Mouse (Mus musculus) kidney, adult 2 months (tissue): ENCODE results near the gene St8sia1. TPM values are rescaled to one million over a fixed set of nuclear protein-coding genes. Genes with fewer than 3 reads are reported as not detected.

ENCODE experiments used
- DNase-seq: peaks from one replicate; pipeline ENCODE4 v3.0.0; 2021
- H3K27ac ChIP-seq: fragments of 200-500 bp; 2 replicates; pipeline ENCODE4 v1.5.1; 2012; ENCODE audit warnings: low read depth, low read length, control low read depth, inconsistent platforms; ENCODE audit not compliant: insufficient read depth
- H3K27me3 ChIP-seq: fragments of 200-500 bp; replicated peaks from 2 replicates; pipeline ENCODE4 v1.6.1; 2012; ENCODE audit warnings: mild to moderate bottlenecking, moderate library complexity, low read length, inconsistent platforms; ENCODE audit not compliant: control insufficient read depth, insufficient read depth
- H3K36me3 ChIP-seq: fragments of 200-500 bp; 2 replicates; pipeline ENCODE4 v1.6.1; 2012; ENCODE audit warnings: mild to moderate bottlenecking, moderate library complexity, low read length, inconsistent platforms; ENCODE audit not compliant: control insufficient read depth, insufficient read depth
- H3K4me1 ChIP-seq: fragments of 200-500 bp; 2 replicates; pipeline ENCODE4 v1.6.1; 2011; ENCODE audit warnings: low read length; ENCODE audit not compliant: control insufficient read depth, insufficient read depth
- H3K4me3 ChIP-seq: fragments of 200-500 bp; 2 replicates; pipeline ENCODE4 v1.5.1; 2011; ENCODE audit warnings: mild to moderate bottlenecking, low read depth, low read length, control low read depth; ENCODE audit not compliant: insufficient read depth
- CTCF ChIP-seq: fragments of 200-500 bp; conservative IDR thresholded peaks from 2 replicates; pipeline ENCODE4 v1.5.1; 2011; ENCODE audit warnings: low read depth, mild to moderate bottlenecking, control low read depth, low read length, moderate library complexity, mixed read lengths; ENCODE audit not compliant: insufficient read depth, insufficient read length
- POLR2A ChIP-seq: fragments of 200-500 bp; IDR thresholded peaks from one replicate; pipeline ENCODE4 v1.6.1; 2011; ENCODE audit warnings: low read depth, low read length, control low read depth
- WGBS: fragments of 180-500 bp; shearing (Covaris S2); methylation state at CpG from one replicate; pipeline ENCODE4 v1.1.7; 2018; 5-methylcytosine and 5-hydroxymethylcytosine counted together
- polyA plus RNA-seq: library from polyadenylated mRNA; depleted of rRNA; stranded (reverse); fragments of >200 nt; gene quantifications from 2 replicates; pipeline ENCODE4 v1.2.3, GENCODE M21; 2012

The St8sia1 gene
- polyA plus RNA-seq, 1 experiment: 14.3 TPM

DNA sequence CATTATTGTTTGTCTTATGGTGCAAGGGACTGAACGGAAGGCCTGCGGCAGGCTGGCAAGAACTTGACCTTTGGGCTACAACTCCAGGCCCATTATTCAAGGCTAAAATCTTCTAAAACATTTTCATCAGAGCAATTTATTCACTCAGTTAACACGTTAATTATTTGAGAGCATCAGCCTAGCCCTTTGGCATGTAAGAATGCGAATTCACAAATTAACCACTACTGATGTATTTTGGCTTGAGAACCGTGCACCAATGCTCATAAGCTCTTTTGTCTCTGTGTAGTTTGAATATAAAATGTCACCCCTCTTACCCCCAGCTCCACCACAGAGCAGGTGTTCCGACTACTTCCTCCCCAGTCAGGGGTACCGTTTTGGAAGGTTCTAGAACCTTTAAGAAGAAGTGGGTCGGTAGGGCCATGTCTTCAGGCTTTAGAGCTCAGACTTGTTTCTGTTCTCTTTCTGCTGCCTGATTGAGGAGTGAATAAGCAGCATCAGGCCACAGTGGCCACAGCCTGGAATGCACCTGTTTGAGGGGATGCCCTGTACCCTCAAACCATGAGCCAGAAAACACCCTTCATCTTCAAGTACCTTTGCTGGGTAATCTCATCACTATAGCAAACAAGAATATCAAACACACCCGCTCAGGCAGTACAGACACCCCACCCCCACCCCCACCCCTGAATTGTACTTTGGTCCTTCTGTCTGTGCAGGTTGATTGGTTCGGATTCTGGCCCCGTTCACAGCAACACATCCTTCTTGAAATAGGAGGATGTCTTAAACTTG, 22.5 kb downstream of the St8sia1 start:
- H3K27ac ChIP-seq: peak overlapping the region; percentile 34
- peak; percentile 68 for DNase-seq
- WGBS: 58% methylated on average over 11 of the region's 11 CpGs
- TF ChIP-seq CTCF (no peak), POLR2A (no peak)
- H3K36me3 ChIP-seq: no peaks in the 10 kb centered on the region
- H3K4me3 ChIP-seq: no peak overlapping the region
- H3K27me3 ChIP-seq: no peaks in the 10 kb centered on the region
- peaks cover 22% of the 10 kb centered on the region for H3K4me1 ChIP-seq

DNA sequence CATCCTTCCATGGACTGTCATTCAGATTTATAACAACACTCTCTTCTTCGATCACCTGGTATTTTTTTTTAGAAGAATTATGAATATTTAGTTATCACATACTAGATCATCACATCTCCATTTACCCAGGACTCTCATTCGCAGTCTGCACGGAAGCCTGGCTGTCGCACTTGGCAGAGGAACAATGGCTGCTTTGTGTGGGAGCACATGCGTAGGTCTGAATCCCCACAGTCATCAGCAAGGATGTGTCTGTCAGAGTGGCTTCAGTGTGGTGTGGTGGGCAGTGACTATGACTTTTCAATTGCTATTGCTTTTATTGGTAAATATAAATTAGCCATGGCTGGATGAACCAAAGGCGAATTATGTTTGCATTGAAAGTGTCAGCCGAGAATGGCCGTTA, 23.2 kb downstream of the St8sia1 start:
- peaks cover 22% of the 10 kb centered on the region for H3K4me1 ChIP-seq
- H3K27ac ChIP-seq: 0 out of 2 replicates have a peak overlapping the region, but pooled peaks have one; percentile 20
- no peaks in the 10 kb centered on the region for H3K27me3 ChIP-seq
- 93% methylated on average over 8 of the region's 8 CpGs for WGBS
- no peaks in the 10 kb centered on the region for H3K36me3 ChIP-seq
- H3K4me3 ChIP-seq: no peak overlapping the region
- no peak for DNase-seq
- TF ChIP-seq CTCF: no peak

DNA sequence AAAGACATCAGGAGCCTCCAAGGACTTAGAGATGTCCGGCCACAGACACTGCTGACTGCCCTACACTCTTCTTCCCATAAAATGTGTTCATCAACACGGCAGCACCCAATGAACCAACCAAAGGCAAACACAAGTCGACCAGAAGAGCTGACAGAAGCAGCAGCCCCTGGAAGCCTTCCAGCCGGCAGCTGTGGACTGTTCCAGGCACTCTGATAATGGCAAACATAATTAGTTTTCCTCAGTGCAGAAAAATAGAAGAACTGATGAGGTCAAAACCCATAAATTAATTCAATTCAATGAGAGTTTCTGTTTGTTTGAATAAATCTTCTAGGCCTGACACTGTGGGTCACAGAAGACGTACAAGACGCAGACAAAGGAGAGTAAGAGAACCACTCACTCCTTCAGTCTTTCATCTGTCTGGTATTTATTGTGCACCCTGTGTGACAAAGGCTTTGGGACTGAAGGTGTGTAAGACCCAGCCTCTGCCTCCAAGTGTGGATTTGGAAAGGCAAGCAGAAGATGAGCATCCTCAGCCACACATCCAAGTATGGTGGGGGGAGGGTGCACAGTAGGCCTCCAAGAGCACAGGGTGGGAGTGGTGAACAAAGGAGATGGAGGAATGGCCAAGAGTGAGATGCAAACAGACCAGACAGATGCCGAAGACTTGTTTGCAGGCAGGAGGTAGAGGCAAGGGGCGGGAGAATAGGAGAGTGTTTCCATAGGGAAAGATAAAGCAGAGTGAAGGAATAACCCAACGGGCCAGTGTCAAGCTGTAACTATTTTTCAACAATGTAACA, 25.5 kb downstream of the St8sia1 start:
- 56% methylated on average over 9 of the region's 9 CpGs for WGBS
- Histone ChIP-seq H3K4me3 (no peak overlapping the region), H3K27me3 (no peaks in the 10 kb centered on the region), H3K27ac (no peak overlapping the region), H3K36me3 (no peaks in the 10 kb centered on the region), H3K4me1 (peaks cover 22% of the 10 kb centered on the region)
- TF ChIP-seq CTCF (no peak), POLR2A (no peak)
- peak; percentile 84 for DNase-seq

DNA sequence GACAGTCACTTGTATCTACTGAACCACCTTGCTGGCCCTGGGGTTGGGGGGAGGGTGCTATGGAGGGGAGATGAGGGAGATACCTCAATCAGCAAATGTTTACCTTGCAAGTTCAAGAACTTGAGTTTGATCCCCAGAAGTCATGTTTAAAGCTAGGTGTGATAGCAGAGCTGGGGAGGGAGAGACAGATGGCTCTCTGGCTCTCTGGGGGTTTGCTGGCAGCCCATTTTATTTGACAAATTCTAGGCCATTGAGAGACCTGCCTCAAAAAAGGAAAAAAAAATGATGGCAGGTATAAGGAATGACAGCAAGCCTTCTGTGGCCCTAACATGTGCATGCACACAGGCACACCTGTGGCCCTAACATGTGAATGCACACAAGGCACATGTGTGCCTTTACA, 26.2 kb downstream of the St8sia1 start:
- Histone ChIP-seq H3K4me1 (peaks cover 22% of the 10 kb centered on the region), H3K27me3 (no peaks in the 10 kb centered on the region), H3K27ac (no peak overlapping the region), H3K36me3 (no peaks in the 10 kb centered on the region), H3K4me3 (no peak overlapping the region)
- no peak for DNase-seq
- TF ChIP-seq POLR2A (no peak), CTCF (no peak)

GRCm38 (mm10) chr6:142932582-142932981, 31.7 kb downstream of the St8sia1 start:
- H3K27me3 ChIP-seq: no peaks in the 10 kb centered on the region
- no peak overlapping the region for H3K4me3 ChIP-seq
- TF ChIP-seq CTCF (no peak), POLR2A (no peak)
- WGBS: 73% methylated on average over 6 of the region's 6 CpGs
- no peak overlapping the region for H3K27ac ChIP-seq
- H3K36me3 ChIP-seq: no peaks in the 10 kb centered on the region
- no peaks in the 10 kb centered on the region for H3K4me1 ChIP-seq
- no peak for DNase-seq

DNA sequence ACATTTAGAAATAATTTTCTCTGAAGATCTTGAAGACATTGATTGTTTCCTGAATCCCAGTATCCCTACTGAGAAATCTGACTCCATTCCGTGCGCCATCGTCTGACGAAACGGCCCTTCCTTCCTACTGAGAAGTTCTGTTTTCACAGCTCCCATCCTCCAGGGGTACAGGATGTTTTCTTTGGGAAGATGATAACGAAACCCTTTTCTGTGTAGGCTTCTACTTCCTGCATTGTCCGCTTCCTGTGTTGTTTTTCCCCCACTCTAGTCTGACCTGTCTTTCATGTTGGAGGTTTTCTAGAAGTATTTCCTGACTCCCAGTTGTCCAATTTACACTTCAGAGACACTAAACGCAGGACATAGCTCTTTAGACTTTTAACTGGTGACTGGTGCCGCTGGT, 32.1 kb downstream of the St8sia1 start:
- 45% methylated on average over 9 of the region's 9 CpGs for WGBS
- no peaks in the 10 kb centered on the region for H3K36me3 ChIP-seq
- H3K4me1 ChIP-seq: no peaks in the 10 kb centered on the region
- no peaks in the 10 kb centered on the region for H3K27me3 ChIP-seq
- H3K4me3 ChIP-seq: no peak overlapping the region
- no peak for TF ChIP-seq CTCF
- no peak for TF ChIP-seq POLR2A
- H3K27ac ChIP-seq: no peak overlapping the region
- DNase-seq: no peak
